ENCODE assay signal across 21 mouse cellular contexts in genomic region chr16:23282241-23282640, GRCm38 (mm10). TPM values are rescaled to one million over a fixed set of nuclear protein-coding genes. Genes with fewer than 3 reads are reported as not detected.
A peak's percentile ranks its signal among the peaks of the same experiment; 100 is the strongest.
DNase-seq lines count a peak whose midpoint lies in the region; ATAC-seq lines count a peak whose summit lies in the region.
"Had no signal": no experiment of that assay in that cellular context is flagged by ENCODE, and none has a peak within 500 bp of the region (broad histone marks: within the 10 kb centered on the region; RNA-seq: fewer than 3 reads in every experiment).

No protein-coding gene starts in this region.

- no peak overlapping the region for H3K4me3 ChIP-seq in heart, embryonic 11.5 days (ENCODE audit: low read depth, low read length)
- H3K4me3 ChIP-seq: embryonic facial prominence, embryonic 12.5 days; forebrain, embryonic 15.5 days; hindbrain, embryonic 13.5 days had no signal

- H3K9me3 ChIP-seq in heart, embryonic 11.5 days (replicated peaks; ENCODE audit: control insufficient read depth, low read length): no peaks in the 10 kb centered on the region
- H3K9me3 ChIP-seq: embryonic facial prominence, embryonic 12.5 days; forebrain, embryonic 15.5 days; hindbrain, embryonic 13.5 days had no signal

- ATAC-seq in heart, embryonic 11.5 days (replicated peaks; ENCODE audit: insufficient number of reproducible peaks, low FRiP score, low TSS enrichment): no peak
- ATAC-seq in megakaryocyte-erythroid progenitor cell, adult 5-6 weeks (replicated peaks; ENCODE audit: low FRiP score, low TSS enrichment, poor library complexity, severe bottlenecking): peak; percentile 54
- ATAC-seq: forebrain, embryonic 15.5 days; hindbrain, postnatal 0 days; intestine, embryonic 16.5 days; Patski had no signal

- no peak overlapping the region for H3K9ac ChIP-seq in heart, embryonic 11.5 days (ENCODE audit: low read depth, low read length)
- H3K9ac ChIP-seq: embryonic facial prominence, embryonic 12.5 days; forebrain, embryonic 15.5 days; hindbrain, embryonic 13.5 days had no signal

- H3K27me3 ChIP-seq in heart, embryonic 11.5 days (ENCODE audit: control insufficient read depth, insufficient read depth, low read length): no peaks in the 10 kb centered on the region
- H3K27me3 ChIP-seq: embryonic facial prominence, embryonic 12.5 days; forebrain, embryonic 15.5 days; hindbrain, embryonic 13.5 days; Patski had no signal

- H3K27ac ChIP-seq in heart, embryonic 11.5 days (ENCODE audit: low read depth, low read length): no peak overlapping the region
- H3K27ac ChIP-seq: embryonic facial prominence, embryonic 12.5 days; forebrain, embryonic 15.5 days; hindbrain, embryonic 13.5 days; hindbrain, postnatal 0 days had no signal

- WGBS in heart, embryonic 11.5 days (ENCODE audit: insufficient replicate concordance): 73% methylated on average over 5 of the region's 5 CpGs

- peaks cover 10% of the 10 kb centered on the region for H3K4me1 ChIP-seq in heart, embryonic 11.5 days (ENCODE audit: control insufficient read depth, insufficient read depth, low read length)

- H3K4me2 ChIP-seq in heart, embryonic 11.5 days: no peak overlapping the region
- H3K4me2 ChIP-seq: embryonic facial prominence, embryonic 12.5 days; forebrain, embryonic 15.5 days; hindbrain, embryonic 13.5 days had no signal

- DNase-seq in heart, adult 11 months: peak; percentile 61
- DNase-seq in CD4-positive, CD25-positive, alpha-beta regulatory T cell, adult 2 months (ENCODE audit: low read depth, low spot score): peak; percentile 65
- peak; percentile 34 for DNase-seq in T-cell, adult 2 months (ENCODE audit: low spot score)
- DNase-seq in adrenal gland, postnatal 4 days (ENCODE audit: low spot score in 2 of 2): no peak
- DNase-seq in urinary bladder, postnatal 10 days (ENCODE audit: low spot score): no peak
- no peak for DNase-seq in right cerebral cortex, postnatal 14 days
- DNase-seq: adrenal gland, adult 8-10 months; adrenal gland, postnatal 36 days; cerebellum, adult 11 months; cerebellum, adult 8-10 months; cerebellum, postnatal 25 days; heart, postnatal 10 days; heart, postnatal 4 days had no signal

- no peaks in the 10 kb centered on the region for H3K36me3 ChIP-seq in heart, embryonic 11.5 days (ENCODE audit: control insufficient read depth, insufficient read depth, low read length)
- H3K36me3 ChIP-seq: embryonic facial prominence, embryonic 12.5 days; forebrain, embryonic 15.5 days; hindbrain, embryonic 13.5 days had no signal

RNA-seq across cellular contexts. Expression of gene St6gal1, which starts 57.7 kb away (rescaled TPM):
- polyA plus RNA-seq in heart, embryonic 11.5 days (2014; fragmentation: Nextera tagmentation; extraction: Ambion mirVana): 16.3 and 18.5 TPM in 2 replicates
- 0.45 and 5.0 TPM in 2 replicates for total RNA-seq in megakaryocyte-erythroid progenitor cell, adult 5-6 weeks (2014; fragmentation: Nextera tagmentation)
- total RNA-seq in megakaryocyte-erythroid progenitor cell, adult 5-6 weeks (2017): not detected in 2 replicates
- 10 to 100 TPM; 46.6 to 56.3 TPM for total RNA-seq in adrenal gland, postnatal 4 days (2021)

Comparison
In these comparisons a context has a peak if more than half of its experiments do, and no peak if none do; other contexts are left out.
1. DNase-seq: peak in heart, adult 11 months (single experiment), CD4-positive, CD25-positive, alpha-beta regulatory T cell, adult 2 months (single experiment) and T-cell, adult 2 months (single experiment); none in adrenal gland, postnatal 4 days (0 of 2), urinary bladder, postnatal 10 days (single experiment) and right cerebral cortex, postnatal 14 days (single experiment).
2. RNA of gene St6gal1, which starts 57.7 kb away (total RNA-seq): 46.6 to 56.3 TPM in adrenal gland, postnatal 4 days; 0.45 to 5.0 TPM in megakaryocyte-erythroid progenitor cell, adult 5-6 weeks; every median in the first group is over 4 times any median in the second.